Mouse (Mus musculus): ENCODE data around the gene Tmem207.

The Tmem207 gene

DNA sequence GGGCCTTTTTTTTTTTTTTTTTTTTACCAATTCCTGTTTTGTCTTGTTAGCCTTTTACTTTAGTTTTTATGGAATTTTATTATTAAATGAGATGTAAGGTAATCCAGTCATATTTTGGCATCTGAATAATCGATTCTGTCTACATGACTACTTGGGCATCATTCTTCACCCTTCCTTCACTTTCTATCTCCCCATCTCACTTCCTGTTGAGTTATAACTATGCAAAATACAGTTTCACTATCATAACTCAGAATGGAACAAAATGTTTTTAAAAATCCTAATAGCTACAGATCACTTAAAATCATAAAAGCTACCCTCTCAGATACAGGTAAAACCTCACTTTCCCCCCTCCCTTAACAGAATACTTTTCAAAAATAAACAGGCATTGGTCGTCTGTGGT lies 70.4 kb downstream of the Tmem207 start:
- DNase-seq (ENCODE audit: low spot score) = no peak

DNA sequence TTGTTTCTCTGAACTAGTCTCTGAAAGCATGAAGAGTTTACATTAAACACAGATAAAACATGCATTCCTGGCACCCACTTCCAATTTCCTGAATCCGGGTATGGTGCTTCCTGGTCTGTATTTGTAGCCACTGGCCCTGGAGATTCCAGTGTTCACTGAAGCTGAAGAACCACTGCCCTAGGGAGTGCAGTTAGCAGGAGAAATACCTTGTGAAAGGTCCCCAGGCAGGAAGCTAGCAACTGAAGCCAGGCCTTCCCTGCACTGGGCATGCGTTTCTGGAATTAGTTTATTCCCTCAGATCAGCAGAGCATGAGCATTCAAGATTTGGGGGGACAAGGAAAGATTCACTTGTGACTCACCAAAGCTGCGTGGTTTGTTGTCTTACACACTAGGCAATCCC lies 72.4 kb downstream of the Tmem207 start:
- no peak for DNase-seq (ENCODE audit: low spot score)
